Mouse (Mus musculus) heart, adult 18-20 months (tissue): ENCODE results near the gene Cbx7. TPM values are rescaled to one million over a fixed set of nuclear protein-coding genes. Genes with fewer than 3 reads are reported as not detected.
"Not testable (repeated sequence)": the region's sequence is repeated elsewhere in the genome, so short reads cannot be mapped to it uniquely, and the experiment has no call there.

Source experiments
- DNase-seq, 2 experiments: peaks; one replicate each; pipeline ENCODE4 v3.0.0; 2021 to 2022; ENCODE audit warnings: mixed read lengths in 1 of 2
- total RNA-seq, 2 experiments: library from RNA; stranded (reverse); gene quantifications; 2 replicates each; pipeline ENCODE4 v1.2.3; 2021

The Cbx7 gene
- total RNA-seq, 2 experiments from 2014 or later, result 17.8 to 29.8 TPM

GRCm38 (mm10) chr15:79927637-79928122 is 43.2 kb downstream of the Cbx7 start:
- DNase-seq, result peak; percentile 97 to 98

DNA sequence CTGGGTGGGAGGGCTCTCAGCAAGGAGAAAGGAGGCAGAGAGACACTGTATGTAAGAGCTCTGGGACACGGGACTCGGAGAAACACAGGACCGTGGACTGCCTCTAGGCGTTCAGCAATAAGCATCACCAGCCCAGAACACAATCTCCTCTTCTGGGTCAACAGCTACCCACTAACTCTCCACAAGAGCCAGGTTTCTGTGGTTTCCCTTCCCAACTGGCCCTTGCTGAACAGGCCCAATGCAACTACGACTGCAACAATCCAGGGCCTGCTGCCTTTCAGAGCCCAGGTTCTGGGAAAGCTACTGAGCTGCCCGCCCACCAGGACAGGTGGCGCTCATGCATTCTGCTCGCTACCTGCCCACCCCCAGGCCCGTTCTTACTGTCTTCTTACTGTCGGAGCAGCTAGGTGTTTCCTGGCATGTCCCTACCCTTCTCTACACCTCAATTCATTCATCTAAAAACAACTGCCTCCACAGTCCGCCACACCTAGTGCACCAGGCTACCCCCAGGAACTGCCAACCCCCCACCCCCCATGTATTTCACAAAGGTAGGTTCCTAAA is 44.0 kb downstream of the Cbx7 start:
- DNase-seq, result no peak

DNA sequence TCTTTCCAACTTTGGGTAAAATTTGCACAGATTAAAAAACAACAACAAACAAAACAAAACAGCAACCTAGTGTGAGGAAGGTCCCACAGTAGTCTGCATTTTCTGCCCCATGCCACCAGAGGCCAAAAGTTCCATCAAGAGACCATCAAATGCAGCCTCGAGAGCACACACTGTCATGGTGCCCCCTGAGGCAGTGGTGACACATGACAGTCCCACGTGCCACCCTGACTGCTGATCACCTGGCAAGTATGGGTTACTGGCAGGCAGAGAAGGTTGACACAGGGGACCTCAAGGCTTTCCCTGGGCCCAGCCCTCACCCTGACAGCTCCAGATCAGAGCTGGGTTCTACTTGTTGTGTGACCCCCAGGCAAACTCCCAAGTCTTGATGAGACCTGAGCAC is 51.1 kb downstream of the Cbx7 start:
- DNase-seq, result no peak

DNA sequence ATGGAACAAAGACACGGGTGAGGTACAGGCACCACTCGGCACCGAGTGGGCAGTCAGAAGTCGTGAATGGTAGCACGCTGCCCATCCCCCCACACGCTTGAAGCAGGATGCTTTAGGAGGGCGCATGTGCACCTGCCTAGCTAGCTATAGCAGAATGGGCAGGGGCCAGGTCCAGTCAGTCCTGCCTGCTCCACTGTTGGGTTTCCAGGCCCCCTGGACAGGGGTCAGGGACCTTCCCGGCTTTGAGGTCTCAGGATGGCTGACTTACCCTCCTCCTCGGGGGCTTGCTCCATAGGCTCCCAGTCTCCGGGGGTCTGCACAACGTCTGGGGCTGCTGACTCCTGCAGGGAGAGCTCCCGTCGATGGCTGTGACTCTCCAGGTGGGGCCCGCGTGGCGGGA is 52.4 kb downstream of the Cbx7 start:
- no peak for DNase-seq

DNA sequence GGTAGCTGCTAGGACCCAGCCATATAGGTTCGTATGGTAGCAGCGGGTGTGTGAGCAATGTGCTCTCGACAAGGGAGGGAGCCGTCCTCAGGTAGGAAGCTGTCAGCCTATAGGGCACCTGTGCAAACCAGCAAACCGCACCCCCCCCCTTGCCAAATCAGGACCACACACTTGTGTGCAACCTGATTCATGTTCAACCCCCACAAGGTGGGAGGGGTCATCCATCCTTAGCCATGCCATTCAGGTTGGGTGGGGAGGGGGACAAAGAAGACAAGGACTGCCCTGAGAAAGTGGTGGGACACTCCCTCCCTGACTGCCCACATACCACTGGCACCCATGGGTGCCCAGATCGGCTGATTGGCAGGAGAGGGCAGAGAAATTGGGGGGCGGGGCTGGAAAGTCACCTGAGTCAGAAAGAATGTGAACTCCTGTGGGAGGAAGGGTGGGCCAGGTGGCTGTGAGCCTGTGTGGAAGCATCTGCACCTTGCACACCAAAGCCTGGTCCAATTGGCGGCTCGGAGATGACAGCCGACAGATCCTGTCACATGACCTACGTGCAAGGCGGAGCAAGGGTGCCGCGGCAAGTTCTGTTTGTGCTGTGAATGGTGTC is 53.7 kb downstream of the Cbx7 start:
- no peak for DNase-seq

DNA sequence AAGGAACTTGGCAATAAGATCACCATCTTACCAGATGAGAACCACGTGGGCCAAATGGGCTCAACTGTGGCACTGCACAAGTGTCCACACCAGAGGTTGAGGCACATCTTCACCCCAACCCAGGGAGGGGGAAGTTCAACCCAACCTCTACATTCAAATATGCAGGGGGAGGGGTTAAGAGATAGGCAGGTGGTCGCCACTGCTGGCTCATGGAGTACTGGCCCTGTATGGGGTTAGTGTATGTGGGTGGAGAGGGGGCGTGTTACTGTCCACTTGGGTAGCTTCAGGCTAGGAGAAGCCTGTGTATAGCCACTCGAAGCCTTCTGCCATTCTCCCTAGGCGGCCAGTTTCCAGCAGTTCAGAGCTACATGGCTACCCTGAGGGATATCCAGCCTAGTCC is 54.8 kb downstream of the Cbx7 start:
- no peak for DNase-seq

DNA sequence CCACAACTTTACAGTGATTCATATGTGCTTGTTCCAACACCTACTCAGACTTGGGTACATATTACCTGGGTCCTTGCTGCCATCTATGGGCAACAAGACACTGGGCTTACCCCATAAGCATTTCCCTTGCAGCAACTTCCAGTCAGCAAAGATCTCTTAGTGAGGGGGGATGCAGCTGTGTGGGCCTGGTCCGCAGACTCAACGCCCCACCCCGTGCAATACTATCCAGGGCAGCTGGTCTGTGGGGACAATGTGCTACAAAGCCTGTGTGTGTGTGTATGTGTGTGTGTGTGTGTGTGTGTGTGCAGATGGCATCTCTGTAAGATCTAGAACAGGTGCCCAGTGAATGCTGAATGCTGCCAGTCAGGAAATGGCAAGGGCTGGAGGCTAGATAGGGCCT is 56.6 kb downstream of the Cbx7 start:
- DNase-seq, result no peak

- no peak for DNase-seq
Observed at GRCm38 (mm10) chr15:79913761-79914346, 57.1 kb downstream of the Cbx7 start.

GRCm38 (mm10) chr15:79911339-79911738 is 59.6 kb downstream of the Cbx7 start:
- DNase-seq, result no peak

- not testable (repeated sequence) for DNase-seq
Observed at GRCm38 (mm10) chr15:79910812-79911211, 60.1 kb downstream of the Cbx7 start.

- DNase-seq, result not testable (repeated sequence)
Observed at GRCm38 (mm10) chr15:79909006-79909405, 61.9 kb downstream of the Cbx7 start.

- DNase-seq, result no peak
Observed at GRCm38 (mm10) chr15:79906855-79907254, 64.1 kb downstream of the Cbx7 start.

DNA sequence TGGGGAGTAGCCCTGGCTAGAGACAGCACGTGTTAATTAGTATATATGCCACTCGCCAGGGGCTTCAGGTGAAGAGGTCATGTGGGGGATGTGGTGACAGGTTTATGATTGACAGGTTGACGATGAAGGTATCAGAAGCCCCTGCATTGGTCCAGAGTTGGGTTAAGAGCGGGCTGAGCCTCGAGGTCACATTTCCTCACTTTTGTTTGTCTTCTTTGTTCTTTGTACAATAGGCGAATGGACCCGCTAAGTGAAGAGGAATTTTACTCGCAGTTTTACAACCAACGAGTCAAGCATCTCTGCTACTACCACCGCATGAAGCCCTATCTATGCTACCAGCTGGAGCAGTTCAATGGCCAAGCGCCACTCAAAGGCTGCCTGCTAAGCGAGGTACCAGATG is 65.7 kb downstream of the Cbx7 start:
- no peak for DNase-seq

DNA sequence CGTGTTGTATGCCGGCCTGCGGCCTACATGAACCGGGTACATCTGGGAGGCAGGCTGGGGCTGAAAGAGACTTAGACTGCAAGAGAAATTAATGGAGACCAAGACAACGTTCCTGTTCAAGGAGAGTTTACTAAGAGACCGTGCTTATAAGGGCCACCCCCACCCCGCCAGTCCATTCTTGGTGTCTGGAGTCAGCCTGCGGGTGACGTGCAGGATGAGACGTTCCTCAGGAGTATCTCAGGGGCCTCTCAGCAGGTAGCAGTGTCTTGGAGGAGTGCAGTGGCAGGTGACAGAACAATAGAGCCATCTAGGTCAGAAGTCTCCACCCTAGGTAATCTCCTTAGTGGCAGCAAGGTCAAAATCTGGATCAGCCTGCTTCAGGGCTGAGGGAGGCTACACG is 66.2 kb downstream of the Cbx7 start:
- DNase-seq, result not testable (repeated sequence)

DNA sequence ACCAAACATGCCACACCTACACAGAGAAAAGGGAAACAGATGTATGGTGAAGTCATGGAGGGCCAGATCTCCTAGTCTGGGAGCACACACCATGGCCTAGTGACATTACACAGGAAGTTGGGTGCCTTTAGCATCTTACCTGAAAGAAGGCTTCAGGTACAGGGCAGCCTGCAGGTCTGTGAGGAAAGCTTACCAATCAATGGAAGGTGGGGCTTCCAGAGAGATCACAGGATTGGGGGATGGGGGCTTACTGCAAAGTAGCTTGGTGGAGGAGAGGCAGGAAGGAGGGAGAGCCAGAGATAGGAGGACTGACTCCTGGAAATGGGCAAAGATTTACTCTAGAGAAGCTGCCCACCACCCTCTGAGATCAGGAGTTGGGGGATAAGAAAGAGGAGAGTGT is 67.0 kb downstream of the Cbx7 start:
- DNase-seq, result no peak

GRCm38 (mm10) chr15:79903081-79903480 is 67.8 kb downstream of the Cbx7 start:
- not testable (repeated sequence) for DNase-seq

GRCm38 (mm10) chr15:79901399-79901798 is 69.5 kb downstream of the Cbx7 start:
- no peak for DNase-seq

DNA sequence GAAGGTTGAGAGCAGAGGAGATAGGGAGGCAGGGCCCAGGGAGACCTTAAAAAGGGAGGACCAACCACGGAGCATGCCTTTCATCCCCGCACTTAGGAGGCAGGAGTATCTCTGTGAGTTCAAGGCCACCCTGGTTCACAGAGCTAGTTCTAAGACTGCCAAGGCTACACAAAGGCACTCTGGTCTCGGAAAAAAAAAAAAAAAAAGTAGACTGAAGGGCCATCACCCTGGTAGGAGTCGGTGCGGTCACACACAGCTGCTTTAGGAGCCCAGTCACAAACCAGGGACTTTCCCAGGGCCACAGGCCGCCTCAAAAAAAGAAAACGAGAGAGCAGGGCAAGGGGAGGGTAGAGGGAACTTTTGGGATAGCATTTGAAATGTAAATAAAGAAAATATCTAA is 70.2 kb downstream of the Cbx7 start:
- DNase-seq, result no peak

- DNase-seq, result no peak
Observed at GRCm38 (mm10) chr15:79899828-79900510, 71.0 kb downstream of the Cbx7 start.

DNA sequence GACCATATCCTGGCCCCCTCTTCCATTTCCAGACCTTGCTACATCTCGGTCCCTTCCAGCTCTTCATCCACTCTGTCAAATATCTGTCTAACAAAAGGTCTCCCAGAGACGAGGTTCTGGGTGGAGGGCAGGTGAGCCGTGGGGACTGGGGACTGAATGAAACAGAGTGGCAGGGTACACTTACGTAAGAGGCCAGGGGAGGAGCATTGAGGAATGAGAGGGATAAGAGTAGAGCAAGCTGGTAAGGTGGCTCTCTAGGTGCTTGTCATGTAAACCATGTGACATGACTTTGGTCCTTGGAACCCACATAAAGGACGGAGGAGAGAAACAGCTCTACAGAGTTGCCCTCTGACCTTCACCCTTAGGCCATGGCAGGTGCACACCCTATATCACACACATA is 71.9 kb downstream of the Cbx7 start:
- DNase-seq, result no peak

DNA sequence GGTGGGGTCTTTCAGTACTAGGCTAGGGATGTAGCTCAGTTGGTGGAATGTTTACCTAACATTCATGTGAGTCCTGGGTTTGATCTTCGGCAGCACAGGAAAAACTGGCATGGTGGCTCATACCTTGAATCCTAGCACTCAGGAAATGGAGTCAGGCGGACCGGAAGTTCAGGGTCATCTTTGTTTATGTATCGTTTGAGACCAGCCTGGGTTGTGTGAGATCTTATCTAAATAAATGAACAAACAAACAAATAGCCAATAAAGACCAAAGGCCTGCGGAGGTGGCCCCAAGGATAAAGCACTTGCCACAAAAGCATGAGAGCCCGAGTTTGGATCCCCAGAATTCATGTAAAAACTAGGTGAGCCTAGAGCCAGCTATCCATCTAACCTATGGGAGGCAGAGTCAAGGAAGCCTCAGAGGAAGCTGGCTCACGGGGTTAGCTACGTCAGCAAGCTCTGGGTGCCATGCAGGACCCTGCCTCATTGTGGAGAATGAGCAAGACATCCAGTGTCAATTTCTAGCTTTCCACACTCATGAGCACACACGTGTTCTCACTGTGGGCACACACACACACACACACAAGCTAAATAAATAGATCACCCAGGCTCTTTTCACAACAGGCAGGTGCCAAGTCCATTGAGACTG is 74.7 kb downstream of the Cbx7 start:
- no peak for DNase-seq

DNA sequence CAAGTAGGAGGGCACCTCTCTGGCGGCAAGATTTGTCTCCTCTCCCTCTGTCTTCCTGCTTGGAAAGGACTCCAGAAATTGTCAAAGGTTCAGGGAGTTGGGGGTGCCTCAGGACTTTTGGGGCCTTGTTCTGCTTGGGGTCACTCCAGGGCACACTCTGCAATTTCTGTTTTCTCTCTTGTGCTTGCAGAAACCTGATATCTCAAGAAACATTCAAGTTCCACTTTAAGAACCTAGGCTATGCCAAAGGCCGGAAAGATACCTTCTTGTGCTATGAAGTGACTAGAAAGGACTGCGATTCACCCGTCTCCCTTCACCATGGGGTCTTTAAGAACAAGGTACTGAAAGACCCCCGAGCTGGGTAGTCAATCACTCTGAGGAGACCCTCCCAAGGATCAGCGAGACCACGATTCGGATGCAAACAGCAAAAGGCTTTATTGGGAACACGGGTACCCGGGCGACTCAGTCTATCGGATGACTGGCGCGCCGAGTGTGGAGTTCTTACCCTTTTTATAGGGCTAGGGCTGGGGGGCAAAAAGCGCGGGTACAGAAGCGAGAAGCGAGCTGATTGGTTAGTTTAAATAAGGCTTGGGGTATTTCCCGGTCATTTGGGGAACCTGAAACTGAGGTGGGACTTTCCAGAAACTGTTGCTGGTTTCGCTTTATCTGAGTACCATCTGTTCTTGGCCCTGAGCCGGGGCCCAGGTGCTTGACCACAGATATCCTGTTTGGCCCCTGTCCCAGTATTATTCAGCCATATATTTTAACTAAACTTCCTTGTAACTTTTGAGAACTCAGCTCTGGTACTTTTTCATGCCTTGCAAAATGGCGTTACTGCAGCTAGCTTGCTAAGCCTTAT is 75.5 kb downstream of the Cbx7 start:
- peak in 1 of 2 experiments; percentile 52 for DNase-seq
